Mouse (Mus musculus): Measurements from ENCODE around the gene Colgalt1.

The Colgalt1 gene

GRCm38 (mm10) chr8:71575020-71575419, 35.8 kb upstream of the Colgalt1 start:
- CTCF ChIA-PET: interaction anchor here in 2 of 4 experiments (0.6 to 1.3 kb wide), 4 partner anchors 13 to 113 kb away, joined by 3 to 5 read pairs (median 4); partner anchors contain the start of gene Colgalt1 (in 1 of the 2)
- POLR2A ChIA-PET: interaction anchor here in 3 of 4 experiments (0.5 to 2.5 kb wide), 7 partner anchors 9 to 397 kb away, joined by 3 to 10 read pairs (median 4); partner anchors contain the start of genes Pgls (in 1 of the 3) and Tmem221 (in 1 of the 3)

GRCm38 (mm10) chr8:71577856-71578387, 32.9 kb upstream of the Colgalt1 start:
- POLR2A ChIA-PET: interaction anchor here in 2 of 4 experiments (0.8 to 5.8 kb wide), 13 partner anchors 8 to 65 kb away, joined by 3 to 78 read pairs (median 5); partner anchors contain the start of genes Colgalt1 (in 2 of the 2), Pgls (in 2 of the 2), Slc27a1 (in 2 of the 2) and Tmem221 (in 1 of the 2)
- CTCF ChIA-PET: interaction anchor here (0.7 to 1.5 kb wide), 6 partner anchors 10 to 1057 kb away, joined by 3 to 6 read pairs (median 3); partner anchors contain the start of genes Slc27a1 (in 1 of the 4) and Tmem221 (in 1 of the 4)

- CTCF ChIA-PET: interaction anchor here (0.8 to 4.2 kb wide), 11 partner anchors 9 to 82 kb away, joined by 3 to 40 read pairs (median 6); partner anchors contain the start of genes Pgls (in 1 of the 4) and Slc27a1 (in 1 of the 4)
- POLR2A ChIA-PET: interaction anchor here in 2 of 4 experiments (0.7 to 5.8 kb wide), 16 partner anchors 9 to 739 kb away, joined by 3 to 78 read pairs (median 6); partner anchors contain the start of genes Colgalt1 (in 2 of the 2), Pgls (in 2 of the 2), Slc27a1 (in 2 of the 2) and Ankle1 (in 1 of the 2)
Observed at GRCm38 (mm10) chr8:71579009-71579408, 31.8 kb upstream of the Colgalt1 start.

- ChIA-PET POLR2A (interaction anchor here in 3 of 4 experiments (0.5 to 5.8 kb wide), 29 partner anchors 8 to 740 kb away, joined by 3 to 78 read pairs (median 5); partner anchors contain the start of genes Pgls (in 3 of the 3), Colgalt1 (in 2 of the 3), Slc27a1 (in 2 of the 3) and Ankle1 (in 1 of the 3)), CTCF (interaction anchor here (0.8 to 4.2 kb wide), 21 partner anchors 9 to 114 kb away, joined by 3 to 40 read pairs (median 4); partner anchors contain the start of genes Tmem221 (in 2 of the 4), Colgalt1 (in 1 of the 4), Mrpl34 (in 1 of the 4) and Pgls (in 1 of the 4))
Observed at GRCm38 (mm10) chr8:71579476-71579875, 31.3 kb upstream of the Colgalt1 start.

GRCm38 (mm10) chr8:71580201-71580600, 30.6 kb upstream of the Colgalt1 start:
- ChIA-PET CTCF (interaction anchor here (0.6 to 4.2 kb wide), 22 partner anchors 10 to 115 kb away, joined by 3 to 40 read pairs (median 4); partner anchors contain the start of genes Tmem221 (in 2 of the 4), Colgalt1 (in 1 of the 4), Mrpl34 (in 1 of the 4) and Pgls (in 1 of the 4)), POLR2A (interaction anchor here in 3 of 4 experiments (0.5 to 5.8 kb wide), 27 partner anchors 9 to 738 kb away, joined by 3 to 78 read pairs (median 5); partner anchors contain the start of genes Pgls (in 3 of the 3), Slc27a1 (in 2 of the 3), Colgalt1 (in 1 of the 3) and Fcho1 (in 1 of the 3))

GRCm38 (mm10) chr8:71586891-71587290, 23.9 kb upstream of the Colgalt1 start:
- ChIA-PET POLR2A (interaction anchor here in 3 of 4 experiments (0.8 to 4.0 kb wide), 10 partner anchors 8 to 43 kb away, joined by 3 to 20 read pairs (median 5); partner anchors contain the start of genes Colgalt1 (in 1 of the 3), Slc27a1 (in 1 of the 3) and Tmem221 (in 1 of the 3)), CTCF (interaction anchor here (0.6 to 2.0 kb wide), 15 partner anchors 9 to 742 kb away, joined by 3 to 12 read pairs (median 4); partner anchors contain the start of genes Slc27a1 (in 2 of the 4) and Tmem221 (in 1 of the 4))

- CTCF ChIA-PET: interaction anchor here in 3 of 4 experiments (1.0 to 2.3 kb wide), 4 partner anchors 14 to 30 kb away, joined by 3 to 7 read pairs (median 4); no protein-coding TSS in a partner anchor
- POLR2A ChIA-PET: interaction anchor here in 2 of 4 experiments (0.8 to 4.0 kb wide), 9 partner anchors 8 to 41 kb away, joined by 3 to 20 read pairs (median 6); partner anchors contain the start of gene Slc27a1 (in 1 of the 2)
Observed at GRCm38 (mm10) chr8:71588762-71589161, 22.0 kb upstream of the Colgalt1 start.

- ChIA-PET POLR2A (interaction anchor here (0.7 to 6.7 kb wide), 29 partner anchors 9 to 332 kb away, joined by 3 to 104 read pairs (median 5); partner anchors contain the start of genes Colgalt1 (in 3 of the 4), Slc27a1 (in 3 of the 4), Tmem221 (in 3 of the 4) and Mvb12a (in 2 of the 4)), CTCF (interaction anchor here (0.6 to 6.5 kb wide), 13 partner anchors 11 to 80 kb away, joined by 3 to 40 read pairs (median 7); partner anchors contain the start of genes Colgalt1 (in 1 of the 4) and Slc27a1 (in 1 of the 4))
Observed at GRCm38 (mm10) chr8:71591017-71591416, 19.8 kb upstream of the Colgalt1 start.

- ChIA-PET POLR2A (interaction anchor here (0.5 to 6.7 kb wide), 44 partner anchors 8 to 945 kb away, joined by 3 to 104 read pairs (median 4); partner anchors contain the start of genes Colgalt1 (in 3 of the 4), Slc27a1 (in 3 of the 4), Tmem221 (in 3 of the 4) and Mvb12a (in 2 of the 4)), CTCF (interaction anchor here (0.6 to 6.5 kb wide), 15 partner anchors 11 to 137 kb away, joined by 3 to 40 read pairs (median 7); partner anchors contain the start of genes Colgalt1 (in 1 of the 4) and Slc27a1 (in 1 of the 4))
Observed at GRCm38 (mm10) chr8:71591471-71592373, 19.1 kb upstream of the Colgalt1 start, which contains the start of gene Pgls. Pgls (plus strand) TSS chr8:71592176.

- CTCF ChIA-PET: interaction anchor here in 2 of 4 experiments (0.6 to 6.5 kb wide), 15 partner anchors 10 to 136 kb away, joined by 3 to 40 read pairs (median 7); partner anchors contain the start of genes Colgalt1 (in 1 of the 2), Slc27a1 (in 1 of the 2) and Tmem221 (in 1 of the 2)
Observed at GRCm38 (mm10) chr8:71592374-71593170, 18.2 kb upstream of the Colgalt1 start.

GRCm38 (mm10) chr8:71593556-71594323, 17.1 kb upstream of the Colgalt1 start:
- CTCF ChIA-PET: interaction anchor here in 3 of 4 experiments (0.7 to 6.5 kb wide), 11 partner anchors 9 to 86 kb away, joined by 3 to 40 read pairs (median 4); partner anchors contain the start of gene Slc27a1 (in 1 of the 3)
- POLR2A ChIA-PET: interaction anchor here in 3 of 4 experiments (0.5 to 6.7 kb wide), 24 partner anchors 9 to 108 kb away, joined by 3 to 104 read pairs (median 5); partner anchors contain the start of genes Slc27a1 (in 3 of the 3), B3gnt3 (in 1 of the 3), Colgalt1 (in 1 of the 3) and Jak3 (in 1 of the 3)

More at GRCm38 (mm10) chr8:71592374-71593170, 18.2 kb upstream of the Colgalt1 start:
- POLR2A ChIA-PET: interaction anchor here (0.6 to 6.7 kb wide), 43 partner anchors 10 to 330 kb away, joined by 3 to 104 read pairs (median 5); partner anchors contain the start of genes Colgalt1 (in 3 of the 4), Slc27a1 (in 3 of the 4), Tmem221 (in 2 of the 4) and Jak3 (in 1 of the 4)

GRCm38 (mm10) chr8:71594324-71594722, 16.5 kb upstream of the Colgalt1 start:
- ChIA-PET POLR2A (interaction anchor here in 3 of 4 experiments (0.6 to 6.7 kb wide), 13 partner anchors 9 to 82 kb away, joined by 3 to 104 read pairs (median 6); partner anchors contain the start of genes Slc27a1 (in 3 of the 3), Jak3 (in 1 of the 3) and Mvb12a (in 1 of the 3)), CTCF (interaction anchor here in 3 of 4 experiments (0.6 to 6.5 kb wide), 12 partner anchors 9 to 1675 kb away, joined by 3 to 40 read pairs (median 5); partner anchors contain the start of gene Slc27a1 (in 1 of the 3))

- ChIA-PET POLR2A (interaction anchor here (0.6 to 6.7 kb wide), 27 partner anchors 9 to 88 kb away, joined by 3 to 104 read pairs (median 3); partner anchors contain the start of genes Colgalt1 (in 2 of the 4), Slc27a1 (in 2 of the 4), Tmem221 (in 2 of the 4) and Nxnl1 (in 1 of the 4)), CTCF (interaction anchor here (0.6 to 6.5 kb wide), 54 partner anchors 9 to 190 kb away, joined by 3 to 40 read pairs (median 4); partner anchors contain the start of genes Colgalt1 (in 3 of the 4), Slc27a1 (in 3 of the 4), Tmem221 (in 2 of the 4) and Ankle1 (in 1 of the 4))
Observed at GRCm38 (mm10) chr8:71595862-71596261, 14.9 kb upstream of the Colgalt1 start.

- CTCF ChIA-PET: interaction anchor here (0.6 to 6.5 kb wide), 54 partner anchors 9 to 190 kb away, joined by 3 to 40 read pairs (median 4); partner anchors contain the start of genes Colgalt1 (in 3 of the 4), Slc27a1 (in 3 of the 4), Tmem221 (in 2 of the 4) and Ankle1 (in 1 of the 4)
- POLR2A ChIA-PET: interaction anchor here (0.6 to 6.7 kb wide), 23 partner anchors 9 to 89 kb away, joined by 3 to 104 read pairs (median 3); partner anchors contain the start of genes Colgalt1 (in 2 of the 4), Tmem221 (in 2 of the 4), Nxnl1 (in 1 of the 4) and Slc27a1 (in 1 of the 4)
Observed at GRCm38 (mm10) chr8:71596384-71596783, 14.4 kb upstream of the Colgalt1 start.

All from embryonic stem cell, embryonic (primary cell).